Mouse (Mus musculus) midbrain, embryonic 13.5 days (tissue): Measurements from ENCODE around the gene C5ar1. TPM values are rescaled to one million over a fixed set of nuclear protein-coding genes. Genes with fewer than 3 reads are reported as not detected.

ENCODE experiments used
- ATAC-seq: fragments of 200-750 bp; cut with Nextera tagmentation; 2 replicates; pipeline ENCODE4 v1.8.0; 2017; ENCODE audit warnings: mild to moderate bottlenecking, moderate TSS enrichment, moderate library complexity
- H3K27ac ChIP-seq: fragments of 300-500 bp; sonication (generic); 2 replicates; pipeline ENCODE4 v1.5.1; 2015; ENCODE audit warnings: inconsistent platforms, mild to moderate bottlenecking, moderate library complexity
- H3K27me3 ChIP-seq: fragments of 300-500 bp; sonication (generic); 2 replicates; pipeline ENCODE4 v1.6.1; 2015; ENCODE audit warnings: mild to moderate bottlenecking, inconsistent platforms
- H3K36me3 ChIP-seq: fragments of 300-500 bp; sonication (generic); 2 replicates; pipeline ENCODE4 v1.6.1; 2015; ENCODE audit warnings: mild to moderate bottlenecking, inconsistent platforms
- H3K4me1 ChIP-seq: fragments of 300-500 bp; sonication (generic); replicated peaks from 2 replicates; pipeline ENCODE4 v1.6.1; 2015; ENCODE audit warnings: inconsistent platforms
- H3K4me2 ChIP-seq: fragments of 300-500 bp; sonication (generic); replicated peaks from 2 replicates; pipeline ENCODE4 v1.6.1; 2015; ENCODE audit warnings: moderate library complexity, mild to moderate bottlenecking, inconsistent platforms
- H3K4me3 ChIP-seq: fragments of 300-500 bp; sonication (generic); replicated peaks from 2 replicates; pipeline ENCODE4 v1.5.1; 2015; ENCODE audit warnings: mild to moderate bottlenecking, inconsistent platforms
- H3K9ac ChIP-seq: fragments of 300-500 bp; sonication (generic); replicated peaks from 2 replicates; pipeline ENCODE4 v1.6.1; 2015; ENCODE audit warnings: mild to moderate bottlenecking, inconsistent platforms
- H3K9me3 ChIP-seq: fragments of 300-500 bp; sonication (generic); 2 replicates; pipeline ENCODE4 v1.6.1; 2016; ENCODE audit warnings: mild to moderate bottlenecking, inconsistent platforms
- WGBS: fragments of 180-500 bp; shearing (Covaris S2); methylation state at CpG from one replicate; pipeline ENCODE4 v1.1.7; 2015; 5-methylcytosine and 5-hydroxymethylcytosine counted together
- polyA plus RNA-seq: library from polyadenylated mRNA; unstranded; fragments of >200 nt; fragmentation: Nextera tagmentation; extraction: Ambion mirVana; gene quantifications from 2 replicates; pipeline ENCODE4 v1.2.1, GENCODE M21; 2015

The C5ar1 gene
- polyA plus RNA-seq, 1 experiment from 2014 or later, result 1.5 TPM

DNA sequence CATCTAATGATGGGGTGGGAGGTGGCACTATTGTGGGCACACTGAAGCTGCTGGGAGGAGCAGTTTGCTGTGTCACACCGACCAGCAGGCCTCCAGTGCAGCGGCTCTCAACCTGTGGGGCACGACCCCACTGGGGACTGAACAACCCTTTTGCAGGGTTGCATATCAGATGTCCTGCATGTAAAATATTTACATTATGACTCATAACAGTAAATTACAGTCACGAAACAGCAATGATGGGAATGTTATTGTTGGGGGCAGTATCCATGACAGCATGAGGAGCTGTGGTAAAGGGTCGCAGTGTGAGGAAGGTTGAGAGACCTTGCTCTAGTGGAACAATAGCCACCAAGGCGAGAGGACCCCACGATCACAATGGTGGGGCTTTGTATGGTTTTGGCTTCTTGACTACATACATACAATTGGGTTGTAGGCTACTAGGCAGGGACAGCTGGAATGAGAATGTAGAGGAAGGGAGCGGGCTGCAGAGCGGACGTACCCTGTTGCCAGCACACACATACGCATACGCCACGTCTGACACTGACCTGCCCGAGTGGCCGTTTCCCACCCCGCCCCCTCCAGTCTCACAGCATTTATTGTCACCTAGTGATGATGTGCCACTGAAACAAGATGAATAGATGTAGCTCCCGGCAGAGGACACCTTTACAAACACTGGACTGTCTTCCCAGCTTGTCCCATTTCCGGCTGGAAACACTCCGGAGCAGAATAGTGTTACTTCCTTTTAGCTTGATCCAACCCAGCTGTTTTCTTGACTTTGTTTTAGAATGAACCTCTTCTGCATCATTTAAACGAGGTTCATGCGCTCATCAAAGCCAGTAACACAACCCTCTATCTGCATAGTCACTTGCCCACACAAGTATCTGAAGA, 50.3 kb downstream of the C5ar1 start:
- H3K27me3 ChIP-seq, result no peaks in the 10 kb centered on the region
- no peaks in the 10 kb centered on the region for H3K9me3 ChIP-seq
- 93% methylated on average over 21 of the region's 21 CpGs for WGBS
- no peak overlapping the region for H3K27ac ChIP-seq
- H3K36me3 ChIP-seq, result peaks cover 96% of the 10 kb centered on the region
- no peak overlapping the region for H3K9ac ChIP-seq
- H3K4me3 ChIP-seq, result no peak overlapping the region
- no peak for ATAC-seq
- no peak overlapping the region for H3K4me2 ChIP-seq
- H3K4me1 ChIP-seq, result no peaks in the 10 kb centered on the region

DNA sequence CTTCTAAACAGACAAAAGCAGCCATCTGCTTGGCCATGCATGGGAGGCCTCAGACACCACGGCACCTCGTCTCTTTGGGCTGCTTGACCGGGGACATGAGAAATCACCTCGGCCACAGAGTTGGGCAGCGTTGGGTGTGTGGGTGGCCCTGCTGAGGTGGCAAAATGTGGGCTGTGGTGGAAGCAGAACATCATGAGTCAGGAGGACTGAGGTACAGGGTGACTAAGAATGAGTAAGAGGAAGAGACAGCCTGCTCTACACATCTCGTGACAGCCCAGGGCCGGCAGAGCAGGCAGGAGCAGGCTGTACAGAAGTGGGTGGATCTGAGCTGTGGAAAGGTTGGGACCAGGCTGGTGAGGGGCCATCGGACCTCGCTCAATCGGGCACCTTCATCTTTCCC, 51.8 kb downstream of the C5ar1 start:
- Histone ChIP-seq H3K4me3 (no peak overlapping the region), H3K9me3 (no peaks in the 10 kb centered on the region), H3K27me3 (no peaks in the 10 kb centered on the region), H3K4me1 (no peaks in the 10 kb centered on the region), H3K27ac (no peak overlapping the region), H3K4me2 (no peak overlapping the region), H3K9ac (no peak overlapping the region), H3K36me3 (peaks cover 96% of the 10 kb centered on the region)
- 90% methylated on average over 10 of the region's 10 CpGs for WGBS
- ATAC-seq, result no peak

DNA sequence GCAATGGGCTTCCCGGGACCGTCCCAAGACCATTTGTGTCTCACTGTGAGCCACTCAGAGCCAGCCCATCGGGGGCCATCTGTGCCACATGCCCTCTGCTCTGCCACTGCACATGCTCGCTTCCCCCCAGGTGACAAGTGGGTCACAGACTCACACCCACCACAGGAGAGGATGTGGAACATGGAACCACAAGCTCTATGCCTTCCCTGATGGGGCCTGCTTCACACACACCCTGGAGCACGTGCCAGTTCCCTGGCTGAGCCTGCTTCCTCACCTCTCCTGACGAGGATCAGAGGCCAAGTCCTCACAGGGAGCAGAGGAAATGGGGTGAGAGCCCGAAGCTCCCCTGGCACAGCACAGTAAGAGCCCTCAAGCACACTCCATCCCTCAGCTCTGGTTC, 52.3 kb downstream of the C5ar1 start:
- H3K27ac ChIP-seq, result no peak overlapping the region
- WGBS, result 86% methylated on average over 7 of the region's 7 CpGs
- no peak overlapping the region for H3K4me3 ChIP-seq
- no peaks in the 10 kb centered on the region for H3K4me1 ChIP-seq
- H3K4me2 ChIP-seq, result no peak overlapping the region
- H3K9me3 ChIP-seq, result no peaks in the 10 kb centered on the region
- H3K36me3 ChIP-seq, result peaks cover 96% of the 10 kb centered on the region
- H3K9ac ChIP-seq, result no peak overlapping the region
- no peak for ATAC-seq
- no peaks in the 10 kb centered on the region for H3K27me3 ChIP-seq

DNA sequence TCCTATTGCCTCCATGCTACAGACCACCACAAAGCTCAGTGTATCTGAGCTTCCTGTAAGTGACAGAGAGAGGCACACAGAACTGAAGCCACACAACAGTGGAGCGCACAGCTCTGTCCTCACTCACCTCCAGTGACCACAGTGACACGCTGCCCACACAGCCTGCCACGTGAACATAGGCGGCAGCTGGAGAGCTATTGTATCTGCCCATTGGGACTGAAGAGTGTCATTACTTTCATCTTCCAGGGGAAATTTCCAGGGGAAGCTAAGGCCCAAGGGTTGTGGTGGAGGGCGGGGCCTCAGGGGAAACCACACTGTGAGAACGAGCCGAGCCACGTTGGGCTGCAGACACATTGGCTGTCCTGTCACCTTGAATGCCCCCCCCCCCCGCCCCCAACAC, 54.5 kb downstream of the C5ar1 start:
- Histone ChIP-seq H3K4me3 (no peak overlapping the region), H3K9ac (no peak overlapping the region), H3K9me3 (no peaks in the 10 kb centered on the region), H3K4me2 (no peak overlapping the region), H3K36me3 (peaks cover 95% of the 10 kb centered on the region), H3K27ac (no peak overlapping the region), H3K27me3 (no peaks in the 10 kb centered on the region), H3K4me1 (no peaks in the 10 kb centered on the region)
- 81% methylated on average over 9 of the region's 9 CpGs for WGBS
- no peak for ATAC-seq

DNA sequence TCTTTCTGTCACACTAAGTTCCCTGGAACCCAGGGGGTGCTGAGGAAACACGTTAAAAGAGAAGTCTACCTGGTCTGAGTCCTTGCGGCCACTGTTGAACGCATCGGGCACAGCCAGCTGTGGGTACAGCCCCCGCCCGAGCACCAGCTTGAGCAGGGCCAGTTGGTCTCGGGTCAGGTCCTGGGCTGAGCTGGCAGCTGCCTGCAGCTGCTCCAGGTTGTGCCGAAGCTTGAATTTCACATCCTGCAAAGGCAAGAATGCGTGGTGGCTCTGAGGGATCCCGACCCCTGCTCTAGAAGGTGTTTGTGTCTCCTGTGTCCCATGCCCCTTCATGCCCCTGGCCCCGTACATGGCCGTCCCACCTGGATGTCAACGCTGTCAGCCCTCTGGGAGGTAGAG, 55.8 kb downstream of the C5ar1 start:
- Histone ChIP-seq H3K4me2 (no peak overlapping the region), H3K4me3 (no peak overlapping the region), H3K9me3 (no peaks in the 10 kb centered on the region), H3K27me3 (no peaks in the 10 kb centered on the region), H3K27ac (no peak overlapping the region), H3K36me3 (peaks cover 95% of the 10 kb centered on the region), H3K4me1 (no peaks in the 10 kb centered on the region), H3K9ac (no peak overlapping the region)
- no peak for ATAC-seq
- WGBS, result 95% methylated on average over 13 of the region's 13 CpGs

DNA sequence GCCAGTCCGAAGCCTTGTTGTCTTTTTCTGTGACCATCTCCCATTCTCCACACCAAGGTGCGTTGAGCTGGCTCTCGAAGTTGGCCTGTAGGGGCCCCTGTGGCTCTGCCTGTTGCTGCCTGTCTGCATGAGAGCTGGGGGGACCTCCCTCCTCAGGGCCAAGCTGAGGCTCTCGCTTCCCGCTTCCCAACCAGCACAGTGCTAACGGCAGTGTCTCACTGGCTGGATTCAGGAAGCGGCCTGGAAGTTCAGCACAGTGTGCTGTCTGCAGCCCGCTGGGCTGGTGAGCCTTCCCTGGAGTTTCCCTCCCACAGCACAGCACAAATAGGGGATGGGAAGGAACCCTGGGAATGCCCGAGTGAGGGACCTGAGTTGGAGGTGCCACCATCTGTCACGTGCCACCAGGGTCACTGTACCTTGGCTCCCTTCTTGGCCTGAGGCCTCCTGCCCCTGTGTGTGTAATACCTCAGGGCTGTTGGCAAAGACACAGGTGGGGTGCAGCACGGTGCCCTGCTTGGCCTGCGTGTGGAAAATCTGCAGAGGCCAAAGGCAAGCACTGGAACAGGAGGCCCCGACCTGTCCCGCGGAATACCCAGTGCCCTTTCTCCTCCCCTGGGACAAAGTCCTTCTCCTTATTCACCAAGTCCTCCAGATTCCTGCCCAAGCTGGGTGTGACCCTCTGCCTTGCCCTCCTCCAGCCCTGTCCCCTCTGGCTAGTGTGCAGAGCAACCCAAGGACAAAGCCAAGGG, 56.4 kb downstream of the C5ar1 start:
- no peaks in the 10 kb centered on the region for H3K27me3 ChIP-seq
- no peaks in the 10 kb centered on the region for H3K9me3 ChIP-seq
- H3K27ac ChIP-seq, result no peak overlapping the region
- no peak overlapping the region for H3K4me3 ChIP-seq
- WGBS, result 87% methylated on average over 15 of the region's 15 CpGs
- no peak overlapping the region for H3K4me2 ChIP-seq
- H3K36me3 ChIP-seq, result peaks cover 98% of the 10 kb centered on the region
- no peak overlapping the region for H3K9ac ChIP-seq
- ATAC-seq, result no peak
- H3K4me1 ChIP-seq, result no peaks in the 10 kb centered on the region

DNA sequence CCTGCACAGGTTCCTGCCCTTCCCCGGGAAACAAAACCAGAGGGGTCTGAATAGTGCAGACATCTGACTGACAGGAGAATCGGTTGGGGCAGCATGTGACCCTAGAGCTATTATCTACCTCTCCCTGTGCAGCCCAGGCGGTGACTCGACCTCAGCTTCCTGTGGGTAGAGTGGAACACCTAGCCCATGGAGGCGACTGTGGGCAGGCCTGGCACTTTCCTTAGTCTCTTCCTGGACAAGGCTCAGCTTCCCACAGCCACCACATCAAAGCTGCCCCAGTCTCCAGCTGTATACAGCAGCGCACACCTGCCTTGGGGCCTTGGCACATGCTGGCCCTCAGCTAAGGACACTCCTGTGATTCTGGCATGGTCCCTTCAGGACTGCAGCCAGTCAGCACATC, 58.2 kb downstream of the C5ar1 start:
- H3K36me3 ChIP-seq, result peaks cover 99% of the 10 kb centered on the region
- H3K4me1 ChIP-seq, result no peaks in the 10 kb centered on the region
- H3K4me2 ChIP-seq, result no peak overlapping the region
- ATAC-seq, result no peak
- no peaks in the 10 kb centered on the region for H3K27me3 ChIP-seq
- no peaks in the 10 kb centered on the region for H3K9me3 ChIP-seq
- H3K4me3 ChIP-seq, result no peak overlapping the region
- no peak overlapping the region for H3K9ac ChIP-seq
- H3K27ac ChIP-seq, result no peak overlapping the region
- 92% methylated on average over 6 of the region's 6 CpGs for WGBS

DNA sequence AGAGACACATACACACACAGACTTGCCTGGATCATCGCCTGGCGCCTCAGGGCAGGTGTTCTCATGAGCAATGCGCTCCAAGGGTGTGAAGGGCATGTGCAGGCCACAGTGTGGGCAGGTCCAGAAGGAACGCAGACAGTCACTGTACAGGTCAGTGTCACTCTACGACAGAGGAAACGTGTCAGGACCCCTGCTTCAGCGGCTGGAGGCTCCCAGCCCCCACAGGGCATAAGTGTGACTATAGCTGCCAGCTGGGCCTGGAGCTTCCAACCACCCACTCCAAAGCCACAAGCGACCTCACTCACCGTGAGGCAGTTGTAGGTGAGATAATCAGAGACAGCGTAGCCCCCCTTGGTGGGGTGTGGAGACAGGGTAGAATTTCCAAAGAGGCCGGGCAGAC, 60.8 kb downstream of the C5ar1 start:
- 94% methylated on average over 11 of the region's 11 CpGs for WGBS
- no peak overlapping the region for H3K4me2 ChIP-seq
- no peaks in the 10 kb centered on the region for H3K4me1 ChIP-seq
- no peak overlapping the region for H3K9ac ChIP-seq
- H3K27me3 ChIP-seq, result no peaks in the 10 kb centered on the region
- no peak overlapping the region for H3K4me3 ChIP-seq
- no peaks in the 10 kb centered on the region for H3K9me3 ChIP-seq
- H3K27ac ChIP-seq, result no peak overlapping the region
- peaks cover 88% of the 10 kb centered on the region for H3K36me3 ChIP-seq
- no peak for ATAC-seq

DNA sequence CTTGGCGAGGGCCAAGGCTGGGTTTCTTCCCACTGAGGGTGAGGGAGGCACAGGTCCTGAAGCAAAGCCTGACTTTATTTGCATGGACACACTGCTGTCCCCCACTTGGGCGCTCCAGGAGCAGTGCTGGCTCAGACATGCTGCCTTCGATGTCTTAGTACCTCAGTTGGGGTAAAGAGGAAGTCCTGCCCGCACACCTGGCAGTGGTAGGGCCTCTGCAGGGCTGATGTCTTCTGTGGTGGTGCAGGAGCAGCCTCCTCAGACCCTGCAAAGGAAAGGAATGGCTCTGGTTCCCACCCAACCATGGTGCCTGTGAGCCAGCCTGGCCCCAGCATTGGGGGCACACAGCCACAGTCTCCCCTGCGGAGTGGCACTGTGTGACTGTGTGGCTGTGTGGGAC, 62.2 kb downstream of the C5ar1 start:
- Histone ChIP-seq H3K9ac (no peak overlapping the region), H3K36me3 (peaks cover 75% of the 10 kb centered on the region)

More for the DNA sequence above, 62.2 kb downstream of the C5ar1 start:
- H3K4me1 ChIP-seq, result 0 out of 2 replicates have a peak, but pooled peaks cover 2% of the 10 kb centered on the region
- no peak for ATAC-seq
- H3K27me3 ChIP-seq, result no peaks in the 10 kb centered on the region
- H3K9me3 ChIP-seq, result no peaks in the 10 kb centered on the region
- no peak overlapping the region for H3K4me3 ChIP-seq
- no peak overlapping the region for H3K27ac ChIP-seq
- H3K4me2 ChIP-seq, result no peak overlapping the region
- 96% methylated on average over 5 of the region's 5 CpGs for WGBS

Other genes starting within 250 kb of the C5ar1 start
- gene Bicra, start 211.6 kb downstream of the C5ar1 start, polyA plus RNA-seq, result 7.9 and 10.2 TPM in 2 replicates
- gene Zfp541, start 197.7 kb downstream of the C5ar1 start, polyA plus RNA-seq, result not detected in 2 replicates
- gene Napa, start 161.1 kb downstream of the C5ar1 start, polyA plus RNA-seq, result 196 and 203 TPM in 2 replicates
- 39.6 and 41.2 TPM in 2 replicates for gene Kptn, start 139.6 kb downstream of the C5ar1 start, polyA plus RNA-seq
- 0.66 and 1.1 TPM in 2 replicates for gene Slc8a2, start 129.7 kb downstream of the C5ar1 start, polyA plus RNA-seq
- 158 and 160 TPM in 2 replicates for gene Meis3, start 84.5 kb downstream of the C5ar1 start, polyA plus RNA-seq
- gene Dhx34, start 37.5 kb downstream of the C5ar1 start, polyA plus RNA-seq, result 15.6 and 16.8 TPM in 2 replicates
- gene C5ar2, start 15.4 kb downstream of the C5ar1 start, polyA plus RNA-seq, result 0.05 TPM in 1 of 2 replicates, not detected in the other
- gene Inafm1, start 14.1 kb upstream of the C5ar1 start, polyA plus RNA-seq, result 22.3 and 27.3 TPM in 2 replicates
- 22.5 and 39.4 TPM in 2 replicates for gene Ccdc9, start 27.3 kb upstream of the C5ar1 start, polyA plus RNA-seq
- 23.1 and 25.5 TPM in 2 replicates for gene Bbc3, start 48.9 kb upstream of the C5ar1 start, polyA plus RNA-seq
- 267 and 272 TPM in 2 replicates for gene Sae1, start 128.3 kb upstream of the C5ar1 start, polyA plus RNA-seq
- gene Zc3h4, start 141.4 kb upstream of the C5ar1 start, polyA plus RNA-seq, result 18.2 and 22.1 TPM in 2 replicates
- gene Tmem160, start 193.2 kb upstream of the C5ar1 start, polyA plus RNA-seq, result 48.1 and 59.4 TPM in 2 replicates
- 2.3 and 3.3 TPM in 2 replicates for gene Npas1, start 218.2 kb upstream of the C5ar1 start, polyA plus RNA-seq